Mouse (Mus musculus): ENCODE data around the gene Rabggtb. TPM values are rescaled to one million over a fixed set of nuclear protein-coding genes. Genes with fewer than 3 reads are reported as not detected.

The Rabggtb gene
- total and polyA plus RNA-seq, 3 experiments, result 223 to 316 (median 256) TPM

GRCm38 (mm10) chr3:153911882-153912440, 848 bp downstream of the Rabggtb start:
- Histone ChIP-seq H3K9me3 (replicated peaks; ENCODE audit: low read length) (no peaks in the 10 kb centered on the region), H3K9ac (ENCODE audit: insufficient read depth, low read depth) (peak overlapping the region; percentile 99), H3K79me2 (replicated peaks; ENCODE audit: control insufficient read depth, extremely low read depth, insufficient read depth, poor library complexity, severe bottlenecking) (peaks cover 53% of the 10 kb centered on the region), H3K4me2 (ENCODE audit: insufficient read depth, low read depth, poor library complexity, severe bottlenecking) (peak overlapping the region; percentile 63), H3K4me3 (replicated peaks in 1 of 3; ENCODE audit: low read depth in 2 of 3, low read length in 2 of 3, poor library complexity in 1 of 3) (peak overlapping the region; percentile 69 to 99 (median 93)), H3K36me3 (replicated peaks in 1 of 2; ENCODE audit: control insufficient read depth in 1 of 2, insufficient read depth in 1 of 2, low read length in 1 of 2) (peaks cover 41 to 51% of the 10 kb centered on the region in 2 experiments), H3K27me3 (replicated peaks) (no peaks in the 10 kb centered on the region), H3K4me1 (ENCODE audit: control insufficient read depth in 1 of 2, insufficient read depth in 2 of 2) (peaks cover 11 to 35% of the 10 kb centered on the region in 2 experiments), H3K27ac (ENCODE audit: insufficient read depth, low read depth) (peak overlapping the region; percentile 68)
- dilution Hi-C loops (cut with MboI; ENCODE audit: extremely low pct_ligation_motif_present, extremely low pct_unique_long_range_greater_than_20kb, low sequenced_read_pairs), result no loop called here
- no peak for DNase-seq (ENCODE audit: extremely low read depth)
- TF ChIP-seq MYC (IDR thresholded peaks at IDR 0.05; ENCODE audit: low read depth, low read length) (peak; percentile 49; the same call in 1 of the 2 replicates), BHLHE40 (IDR thresholded peaks at IDR 0.05; ENCODE audit: low read depth, low read length) (0 out of 2 replicates have a peak, but pooled peaks have one; percentile 3), POLR2AphosphoS2 (IDR thresholded peaks at IDR 0.05; ENCODE audit: low read depth, low read length) (peak; percentile 75; the same call in 1 of the 2 replicates), MXI1 (IDR thresholded peaks at IDR 0.05; ENCODE audit: low read depth, low read length) (peak; percentile 49; the same call in 1 of the 2 replicates), TBP (conservative IDR thresholded peaks at IDR 0.05; ENCODE audit: low read depth, low read length) (0 out of 2 replicates have a peak, but pooled peaks have one; percentile 37), POLR2A (IDR thresholded peaks at IDR 0.05; ENCODE audit: low read depth, low read length) (peak; percentile 37; the same call in 1 of the 2 replicates), NRF1 (IDR thresholded peaks at IDR 0.05; ENCODE audit: low read depth, low read length) (no peak), EP300 (IDR thresholded peaks at IDR 0.05; ENCODE audit: low read length) (no peak; the same call in 1 of the 2 replicates), CHD1 (IDR thresholded peaks at IDR 0.05; ENCODE audit: low read depth, low read length) (0 out of 2 replicates have a peak, but pooled peaks have one; percentile 91)
- in situ Hi-C loops (cut with MboI; ENCODE audit: low pct_ligation_motif_present, low pct_unique_long_range_greater_than_20kb, low sequenced_read_pairs), result no loop called here

DNA sequence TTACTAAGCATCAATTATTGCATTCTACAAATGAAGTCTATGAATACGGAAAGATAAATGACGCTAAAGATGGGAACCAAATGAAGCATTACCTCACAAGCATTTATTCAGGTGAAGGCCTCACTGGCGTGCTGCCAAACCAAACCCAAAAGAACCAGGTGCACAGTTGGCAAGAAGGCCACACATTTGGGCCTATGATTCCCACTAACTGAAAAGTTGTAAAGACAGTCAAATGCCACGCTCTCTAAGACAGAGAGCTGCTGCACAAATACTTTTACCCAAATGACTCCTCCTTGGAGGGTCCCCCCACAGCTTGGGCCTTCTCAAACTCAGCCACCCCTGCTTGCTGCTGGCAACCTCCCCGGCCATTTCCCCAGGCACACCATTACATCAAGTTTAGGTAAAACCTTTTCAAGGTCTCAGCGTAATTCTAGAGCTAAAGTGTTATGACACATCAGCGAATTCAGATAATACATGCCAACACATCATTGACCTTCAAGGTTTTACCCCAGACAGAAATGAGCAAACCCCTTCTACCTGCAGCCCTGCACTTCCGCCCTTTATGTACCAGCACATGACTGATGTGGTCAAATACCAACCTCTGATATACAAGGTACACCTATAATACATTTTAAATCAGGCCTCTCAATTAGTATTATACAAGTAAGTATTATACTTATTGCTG, 1.5 kb downstream of the Rabggtb start:
- Histone ChIP-seq H3K36me3 (replicated peaks in 1 of 2; ENCODE audit: control insufficient read depth in 1 of 2, insufficient read depth in 1 of 2, low read length in 1 of 2) (peaks cover 47 to 57% of the 10 kb centered on the region in 2 experiments), H3K79me2 (replicated peaks; ENCODE audit: control insufficient read depth, extremely low read depth, insufficient read depth, poor library complexity, severe bottlenecking) (peaks cover 54% of the 10 kb centered on the region), H3K27me3 (replicated peaks) (no peaks in the 10 kb centered on the region), H3K9ac (ENCODE audit: insufficient read depth, low read depth) (peak overlapping the region; percentile 99), H3K4me1 (ENCODE audit: control insufficient read depth in 1 of 2, insufficient read depth in 2 of 2) (peaks cover 9 to 36% of the 10 kb centered on the region in 2 experiments), H3K9me3 (replicated peaks; ENCODE audit: low read length) (no peaks in the 10 kb centered on the region), H3K4me2 (ENCODE audit: insufficient read depth, low read depth, poor library complexity, severe bottlenecking) (peak overlapping the region; percentile 63), H3K4me3 (replicated peaks in 1 of 3; ENCODE audit: low read depth in 2 of 3, low read length in 2 of 3, poor library complexity in 1 of 3) (peak overlapping the region; percentile 69 to 99 (median 93)), H3K27ac (ENCODE audit: insufficient read depth, low read depth) (peak overlapping the region; percentile 26)
- DNase-seq (ENCODE audit: extremely low read depth), result no peak
- dilution Hi-C loops (cut with MboI; ENCODE audit: extremely low pct_ligation_motif_present, extremely low pct_unique_long_range_greater_than_20kb, low sequenced_read_pairs) (no loop called here), in situ Hi-C loops (cut with MboI; ENCODE audit: low pct_ligation_motif_present, low pct_unique_long_range_greater_than_20kb, low sequenced_read_pairs) (no loop called here)
- TF ChIP-seq SMC3 (IDR thresholded peaks at IDR 0.05; ENCODE audit: low read depth, low read length), result no peak; the same call in 1 of the 2 replicates
- no peak; the same call in none of the 2 replicates for TF ChIP-seq SIN3A (IDR thresholded peaks at IDR 0.05; ENCODE audit: low read length)
- TF ChIP-seq POLR2A (IDR thresholded peaks at IDR 0.05; ENCODE audit: low read depth, low read length), result peak; percentile 28
- TF ChIP-seq HCFC1 (IDR thresholded peaks at IDR 0.05; ENCODE audit: low read depth, low read length), result peak; percentile 23
- TF ChIP-seq MYC (IDR thresholded peaks at IDR 0.05; ENCODE audit: low read depth, low read length), result 0 out of 2 replicates have a peak, but pooled peaks have one; percentile 9
- TF ChIP-seq ELF1 (IDR thresholded peaks at IDR 0.05; ENCODE audit: low read depth, low read length), result peak; percentile 58; the same call in 1 of the 2 replicates
- 0 out of 2 replicates have a peak, but pooled peaks have one; percentile 32 for TF ChIP-seq UBTF (IDR thresholded peaks at IDR 0.05; ENCODE audit: low read depth, low read length)
- 0 out of 2 replicates have a peak, but pooled peaks have one; percentile 3 for TF ChIP-seq IRF4 (IDR thresholded peaks at IDR 0.05; ENCODE audit: low read depth, low read length)
- TF ChIP-seq MEF2A (IDR thresholded peaks at IDR 0.05; ENCODE audit: borderline replicate concordance, low read depth, low read length), result no peak
- no peak for TF ChIP-seq ETS1 (conservative IDR thresholded peaks at IDR 0.05; ENCODE audit: low read depth, low read length)
- 0 out of 2 replicates have a peak, but pooled peaks have one; percentile 14 for TF ChIP-seq TCF12 (IDR thresholded peaks at IDR 0.05; ENCODE audit: low read depth, low read length)
- no peak for TF ChIP-seq ZNF384 (IDR thresholded peaks at IDR 0.05; ENCODE audit: low read depth, low read length)
- TF ChIP-seq ZC3H11A (IDR thresholded peaks at IDR 0.05; ENCODE audit: low read depth, low read length), result no peak
- TF ChIP-seq CHD2 (IDR thresholded peaks at IDR 0.05; ENCODE audit: low read length), result no peak
- no peak; the same call in 1 of the 2 replicates for TF ChIP-seq POLR2AphosphoS2 (IDR thresholded peaks at IDR 0.05; ENCODE audit: low read depth, low read length)
- TF ChIP-seq MAZ (IDR thresholded peaks at IDR 0.05; ENCODE audit: low read depth, low read length), result no peak
- 0 out of 2 replicates have a peak, but pooled peaks have one; percentile 4 for TF ChIP-seq JUN (IDR thresholded peaks at IDR 0.05; ENCODE audit: insufficient read depth, low read depth, low read length)
- peak; percentile 25; the same call in 1 of the 2 replicates for TF ChIP-seq MAFK (IDR thresholded peaks at IDR 0.05; ENCODE audit: insufficient replicate concordance, low read length)
- TF ChIP-seq CHD1 (IDR thresholded peaks at IDR 0.05; ENCODE audit: low read depth, low read length), result peak; percentile 96
- TF ChIP-seq KAT2A (IDR thresholded peaks at IDR 0.05; ENCODE audit: insufficient replicate concordance, low read length), result 0 out of 2 replicates have a peak, but pooled peaks have one; percentile 52
- TF ChIP-seq EP300 (IDR thresholded peaks at IDR 0.05; ENCODE audit: low read length), result no peak
- 0 out of 2 replicates have a peak, but pooled peaks have one; percentile 27 for TF ChIP-seq MXI1 (IDR thresholded peaks at IDR 0.05; ENCODE audit: low read depth, low read length)
- peak; percentile 11; the same call in 1 of the 2 replicates for TF ChIP-seq USF2 (conservative IDR thresholded peaks at IDR 0.05; ENCODE audit: low read depth, low read length)
- TF ChIP-seq PAX5 (IDR thresholded peaks at IDR 0.05; ENCODE audit: low read length), result no peak

Measured in CH12.LX (cell line).